Mouse (Mus musculus) heart, embryonic 14.5 days (tissue): ENCODE measurements around the gene Washc3. TPM values are rescaled to one million over a fixed set of nuclear protein-coding genes. Genes with fewer than 3 reads are reported as not detected.

Experiments used
- ATAC-seq: fragments of 200-750 bp; cut with Nextera tagmentation; 2 replicates; pipeline ENCODE4 v1.8.0; 2017; ENCODE audit warnings: low read depth, moderate TSS enrichment; ENCODE audit not compliant: insufficient number of reproducible peaks, insufficient read depth, low FRiP score
- H3K27ac ChIP-seq, 2 experiments: fragments of 200-500 bp in 1 of 2; fragments of 300-500 bp in 1 of 2; sonication (generic) in 1 of 2; replicated peaks in 1 of 2; 2 replicates each; pipeline ENCODE4 v1.5.1; 2012 to 2014; ENCODE audit warnings: low read depth in 2 of 2, low read length in 2 of 2, control low read depth in 1 of 2, mild to moderate bottlenecking in 1 of 2, mixed read lengths in 1 of 2; ENCODE audit not compliant: control insufficient read depth in 1 of 2, insufficient read depth in 1 of 2
- H3K27me3 ChIP-seq: fragments of 300-500 bp; sonication (generic); 2 replicates; pipeline ENCODE4 v1.6.1; 2014; ENCODE audit warnings: mild to moderate bottlenecking, low read length, control low read depth; ENCODE audit not compliant: control insufficient read depth, insufficient read depth
- H3K36me3 ChIP-seq: fragments of 300-500 bp; sonication (generic); 2 replicates; pipeline ENCODE4 v1.6.1; 2014; ENCODE audit warnings: mild to moderate bottlenecking, control low read depth, low read length, mixed read lengths; ENCODE audit not compliant: control insufficient read depth, insufficient read depth
- H3K4me1 ChIP-seq, 2 experiments: fragments of 200-500 bp in 1 of 2; fragments of 300-500 bp in 1 of 2; sonication (generic) in 1 of 2; 2 replicates each; pipeline ENCODE4 v1.6.1; 2012 to 2014; ENCODE audit warnings: low read length in 2 of 2, control low read depth in 1 of 2, mixed read lengths in 1 of 2; ENCODE audit not compliant: control insufficient read depth in 2 of 2, insufficient read depth in 2 of 2
- H3K4me2 ChIP-seq: fragments of 300-500 bp; sonication (generic); 2 replicates; pipeline ENCODE4 v1.6.1; 2014; ENCODE audit warnings: mild to moderate bottlenecking, low read length
- H3K4me3 ChIP-seq, 2 experiments: fragments of 200-500 bp in 1 of 2; fragments of 300-500 bp in 1 of 2; sonication (generic) in 1 of 2; 2 replicates each; pipeline ENCODE4 v1.5.1; 2012 to 2014; ENCODE audit warnings: low read length in 2 of 2, mild to moderate bottlenecking in 2 of 2, control low read depth in 1 of 2, low read depth in 1 of 2, moderate library complexity in 1 of 2; ENCODE audit not compliant: control insufficient read depth in 1 of 2, insufficient read depth in 1 of 2
- H3K9ac ChIP-seq: fragments of 300-500 bp; sonication (generic); 2 replicates; pipeline ENCODE4 v1.6.1; 2014; ENCODE audit warnings: mild to moderate bottlenecking, low read length
- H3K9me3 ChIP-seq: fragments of 300-500 bp; sonication (generic); 2 replicates; pipeline ENCODE4 v1.6.1; 2016; ENCODE audit warnings: low read length, control low read depth; ENCODE audit not compliant: control insufficient read depth
- WGBS: fragments of 180-500 bp; shearing (Covaris S2); extraction: QIAGEN DNeasy Blood & Tissue Kit; methylation state at CpG from one replicate; pipeline ENCODE4 v1.1.7; 2014; 5-methylcytosine and 5-hydroxymethylcytosine counted together
- polyA plus RNA-seq: library from polyadenylated mRNA; unstranded; fragments of >200 nt; fragmentation: Nextera tagmentation; extraction: Ambion mirVana; gene quantifications from 2 replicates; pipeline ENCODE4 v1.2.1, GENCODE M21; 2014

Washc3 gene
- 55.0 and 57.0 TPM in 2 replicates for polyA plus RNA-seq

DNA sequence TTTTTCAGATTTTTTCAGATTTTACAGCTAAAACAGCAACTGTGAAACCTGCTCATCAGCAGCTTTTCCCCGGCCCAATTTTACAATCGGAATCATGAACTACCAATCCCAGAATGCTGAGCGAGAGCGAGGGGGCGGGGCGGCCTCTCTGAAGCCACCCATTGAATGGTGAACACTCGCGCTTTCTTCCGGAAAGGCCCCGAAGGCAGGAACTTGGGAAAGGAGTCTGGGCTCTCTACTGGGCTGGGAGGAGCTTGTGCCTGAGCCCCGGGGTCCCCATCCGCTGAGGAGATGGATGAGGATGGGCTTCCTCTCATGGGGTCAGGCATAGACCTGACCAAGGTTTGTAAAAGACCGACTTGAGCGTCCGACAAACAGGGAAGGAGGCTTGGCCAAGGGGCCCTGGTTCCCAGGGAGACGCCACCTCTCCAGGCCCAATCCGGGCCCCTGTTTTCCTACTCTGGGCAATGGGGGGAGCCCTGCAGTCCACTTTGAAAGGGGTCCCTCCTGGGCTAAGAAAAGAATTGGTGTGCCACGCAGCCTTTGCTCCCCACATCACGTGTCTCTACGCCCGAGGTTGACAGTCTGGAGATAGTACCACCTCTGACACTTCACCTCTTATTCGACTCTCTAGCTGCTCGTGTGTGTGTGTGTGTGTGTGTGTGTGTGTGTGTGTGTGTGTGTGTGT, at the start of gene Washc3:
Washc3 (plus strand) TSS at position 143 of the 688 bp plus-strand sequence.
- Histone ChIP-seq H3K4me2 (peak within 1 kb of the TSS; percentile 68), H3K36me3 (peaks cover 6% of the 10 kb centered on the region; the same call in 1 of the 2 replicates), H3K27ac (peak within 1 kb of the TSS; percentile 48 to 74), H3K27me3 (no peaks in the 10 kb centered on the region), H3K4me3 (peak within 1 kb of the TSS; percentile 61 to 96), H3K9me3 (no peaks in the 10 kb centered on the region), H3K9ac (peak within 1 kb of the TSS; percentile 80), H3K4me1 (peaks cover 0 to 5% of the 10 kb centered on the region in 2 experiments; a peak in 2 of 4 replicates)
- peak; percentile 96 for ATAC-seq
- WGBS = under 1% methylated on average over 23 of the region's 23 CpGs

- Histone ChIP-seq H3K4me3 (no peak overlapping the region), H3K4me1 (0 out of 4 replicates have a peak, but pooled peaks cover 0 to 3% of the 10 kb centered on the region in 2 experiments), H3K4me2 (no peak overlapping the region), H3K27ac (no peak overlapping the region), H3K9me3 (no peaks in the 10 kb centered on the region), H3K36me3 (peaks cover 70% of the 10 kb centered on the region), H3K9ac (no peak overlapping the region), H3K27me3 (no peaks in the 10 kb centered on the region)
- 74% methylated on average over 6 of the region's 6 CpGs for WGBS
- ATAC-seq = no peak
Observed at GRCm38 (mm10) chr10:88151658-88152057, 49.2 kb upstream of the Washc3 start.

GRCm38 (mm10) chr10:88162096-88162495, 38.8 kb upstream of the Washc3 start:
- H3K4me2 ChIP-seq = no peak overlapping the region
- ATAC-seq = no peak
- H3K27ac ChIP-seq = no peak overlapping the region
- no peaks in the 10 kb centered on the region for H3K9me3 ChIP-seq
- H3K4me3 ChIP-seq = no peak overlapping the region
- H3K9ac ChIP-seq = no peak overlapping the region
- H3K27me3 ChIP-seq = no peaks in the 10 kb centered on the region
- H3K4me1 ChIP-seq = no peaks in the 10 kb centered on the region
- H3K36me3 ChIP-seq = peaks cover 64% of the 10 kb centered on the region
- WGBS = 94% methylated on average over 2 of the region's 2 CpGs

DNA sequence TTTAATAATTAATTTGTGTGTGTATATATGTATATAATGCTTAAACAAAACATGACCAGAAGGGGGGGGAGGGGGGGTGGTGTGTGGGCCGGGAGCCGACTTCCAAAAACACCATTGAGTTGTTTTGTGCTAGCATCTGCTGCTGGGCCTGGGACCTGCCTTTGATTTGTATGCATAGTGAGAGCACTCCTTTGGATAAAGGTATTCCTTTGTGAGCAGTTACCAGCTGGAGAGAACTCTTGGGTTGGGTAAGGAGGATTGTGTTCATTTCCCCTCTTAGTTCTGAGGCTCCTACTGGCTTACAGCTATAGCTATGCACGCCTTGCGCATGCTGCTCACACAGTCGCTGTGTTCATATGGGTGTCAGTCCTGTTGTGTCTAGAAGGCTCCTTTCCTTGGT, 38.2 kb upstream of the Washc3 start:
- Histone ChIP-seq H3K4me3 (no peak overlapping the region), H3K27ac (no peak overlapping the region), H3K4me2 (no peak overlapping the region), H3K4me1 (no peaks in the 10 kb centered on the region), H3K36me3 (peaks cover 58% of the 10 kb centered on the region), H3K9me3 (no peaks in the 10 kb centered on the region), H3K27me3 (no peaks in the 10 kb centered on the region), H3K9ac (no peak overlapping the region)
- 94% methylated on average over 5 of the region's 5 CpGs for WGBS
- no peak for ATAC-seq

DNA sequence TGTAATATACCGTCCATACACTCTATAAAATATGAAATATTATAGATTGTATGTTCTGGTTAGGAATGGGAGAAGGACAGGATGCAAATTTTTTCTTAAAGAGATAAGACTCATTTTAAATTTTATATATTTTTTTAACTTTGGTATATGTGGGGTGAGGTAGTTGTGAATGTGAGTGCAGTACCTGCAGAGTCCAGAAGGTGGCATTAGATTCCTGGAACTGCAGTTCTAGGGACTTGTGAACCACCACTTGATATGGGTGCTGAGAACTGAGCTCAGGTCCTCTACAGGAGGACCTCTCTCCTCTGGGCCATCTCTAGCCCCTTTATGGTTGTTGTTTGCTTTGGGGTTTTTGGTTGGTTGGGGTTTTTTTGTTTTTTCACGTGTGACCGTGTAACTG, 34.7 kb upstream of the Washc3 start:
- ATAC-seq = no peak
- WGBS = 93% methylated on average over 3 of the region's 3 CpGs
- peaks cover 31% of the 10 kb centered on the region for H3K36me3 ChIP-seq
- no peaks in the 10 kb centered on the region for H3K27me3 ChIP-seq
- no peak overlapping the region for H3K4me2 ChIP-seq
- no peaks in the 10 kb centered on the region for H3K4me1 ChIP-seq
- no peak overlapping the region for H3K4me3 ChIP-seq
- H3K9me3 ChIP-seq = no peaks in the 10 kb centered on the region
- H3K9ac ChIP-seq = no peak overlapping the region
- no peak overlapping the region for H3K27ac ChIP-seq

- no peak overlapping the region for H3K4me3 ChIP-seq
- H3K9ac ChIP-seq = no peak overlapping the region
- 63% methylated on average over 7 of the region's 7 CpGs for WGBS
- H3K27ac ChIP-seq = no peak overlapping the region
- no peak overlapping the region for H3K4me2 ChIP-seq
- H3K9me3 ChIP-seq = no peaks in the 10 kb centered on the region
- no peaks in the 10 kb centered on the region for H3K27me3 ChIP-seq
- peaks cover 30% of the 10 kb centered on the region for H3K36me3 ChIP-seq
- no peaks in the 10 kb centered on the region for H3K4me1 ChIP-seq
- no peak for ATAC-seq
Observed at GRCm38 (mm10) chr10:88167438-88168077, 33.3 kb upstream of the Washc3 start.

DNA sequence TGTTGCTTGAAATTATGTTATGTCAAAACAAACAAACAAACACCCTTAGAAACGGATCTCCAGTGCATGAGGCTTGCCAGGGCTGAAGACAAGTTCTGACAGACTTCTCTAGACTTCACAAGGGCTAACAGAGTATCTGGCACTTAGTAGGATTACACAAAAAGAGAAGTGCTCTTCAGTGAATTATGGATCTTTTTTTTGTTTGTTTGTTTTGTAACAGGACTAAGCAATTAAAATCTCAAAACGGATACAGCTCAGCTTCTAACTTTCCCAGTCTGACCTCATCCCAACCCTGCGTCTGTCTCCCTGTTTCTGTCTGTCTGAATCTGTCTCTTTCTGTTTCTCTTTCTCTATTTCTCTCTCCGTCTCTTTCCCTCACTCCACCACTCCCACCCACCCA, 352 bp upstream of the Washc3 start:
- ATAC-seq = no peak
- peaks cover 0 to 5% of the 10 kb centered on the region in 2 experiments; a peak in 2 of 4 replicates for H3K4me1 ChIP-seq
- H3K4me2 ChIP-seq = peak overlapping the region; percentile 68
- H3K4me3 ChIP-seq = peak overlapping the region in 1 of 2 experiments; percentile 61; a peak in 2 of 4 replicates
- H3K9ac ChIP-seq = peak overlapping the region; percentile 80
- 7% methylated on average over 4 of the region's 4 CpGs for WGBS
- H3K27ac ChIP-seq = no peak overlapping the region
- H3K9me3 ChIP-seq = no peaks in the 10 kb centered on the region
- no peaks in the 10 kb centered on the region for H3K27me3 ChIP-seq
- H3K36me3 ChIP-seq = peaks cover 6% of the 10 kb centered on the region; the same call in 1 of the 2 replicates
